Mouse (Mus musculus) MEL (cell line): ENCODE data around the gene Msi2. TPM values are rescaled to one million over a fixed set of nuclear protein-coding genes. Genes with fewer than 3 reads are reported as not detected.

Experiments used
- DNase-seq: peaks from one replicate; pipeline ENCODE4 v3.0.0; 2011; ENCODE audit warnings: low read depth, low spot score
- H3K27ac ChIP-seq: 2 replicates; pipeline ENCODE4 v1.5.1; 2012; ENCODE audit warnings: low read depth, mild to moderate bottlenecking, control low read depth, low read length, moderate library complexity; ENCODE audit not compliant: control insufficient read depth
- H3K27me3 ChIP-seq, 2 experiments: fragments of 150-350 bp in 1 of 2; sonication (generic) in 1 of 2; 2 replicates each; pipeline ENCODE4 v1.6.1; 2012; ENCODE audit warnings: low read length in 2 of 2, mild to moderate bottlenecking in 2 of 2, improper control_type of control experiment in 1 of 2, moderate library complexity in 1 of 2; ENCODE audit not compliant: insufficient read depth in 2 of 2, control insufficient read depth in 1 of 2
- H3K36me3 ChIP-seq, 2 experiments: 2 replicates each; pipeline ENCODE4 v1.6.1; 2012 to 2014; ENCODE audit warnings: low read length in 2 of 2, improper control_type of control experiment in 1 of 2, inconsistent platforms in 1 of 2, mild to moderate bottlenecking in 1 of 2; ENCODE audit not compliant: insufficient read depth in 2 of 2, control insufficient read depth in 1 of 2
- H3K4me1 ChIP-seq, 2 experiments: fragments of 150-350 bp in 1 of 2; sonication (generic) in 1 of 2; 2 replicates each; pipeline ENCODE4 v1.6.1; 2012; ENCODE audit warnings: low read length in 2 of 2, improper control_type of control experiment in 1 of 2, mild to moderate bottlenecking in 1 of 2; ENCODE audit not compliant: insufficient read depth in 2 of 2, control insufficient read depth in 1 of 2
- H3K4me3 ChIP-seq, 2 experiments: fragments of 150-350 bp in 1 of 2; sonication (generic) in 1 of 2; 2 replicates each; pipeline ENCODE4 v1.5.1; 2012; ENCODE audit warnings: low read depth in 2 of 2, low read length in 2 of 2, mild to moderate bottlenecking in 2 of 2, moderate library complexity in 2 of 2, control low read depth in 1 of 2, improper control_type of control experiment in 1 of 2; ENCODE audit not compliant: control insufficient read depth in 1 of 2, insufficient read depth in 1 of 2
- H3K79me2 ChIP-seq: 2 replicates; pipeline ENCODE4 v1.6.1; 2012; ENCODE audit warnings: mild to moderate bottlenecking, low read length, moderate library complexity; ENCODE audit not compliant: control insufficient read depth, poor library complexity, insufficient read depth
- H3K9ac ChIP-seq: 2 replicates; pipeline ENCODE4 v1.6.1; 2012; ENCODE audit warnings: low read depth, mild to moderate bottlenecking, control low read depth, low read length, moderate library complexity; ENCODE audit not compliant: control insufficient read depth, poor library complexity, severe bottlenecking
- H3K9me3 ChIP-seq: fragments of 150-350 bp; sonication (generic); replicated peaks from 2 replicates; pipeline ENCODE4 v1.6.1; 2012; ENCODE audit warnings: mild to moderate bottlenecking, low read length, improper control_type of control experiment, moderate library complexity; ENCODE audit not compliant: insufficient read depth
- BHLHE40 ChIP-seq: IDR thresholded peaks from 2 replicates; pipeline ENCODE4 v1.6.1; 2012; ENCODE audit warnings: low read depth, mild to moderate bottlenecking, inconsistent platforms, low read length, improper control_type of control experiment, borderline replicate concordance
- CHD1 ChIP-seq: IDR thresholded peaks from 2 replicates; pipeline ENCODE4 v1.6.1; 2012; ENCODE audit warnings: low read depth, mild to moderate bottlenecking, inconsistent platforms, low read length, improper control_type of control experiment
- E2F4 ChIP-seq: IDR thresholded peaks from 2 replicates; pipeline ENCODE4 v1.6.1; 2011; ENCODE audit warnings: low read depth, low read length, improper control_type of control experiment, borderline replicate concordance
- ELF1 ChIP-seq: IDR thresholded peaks from 2 replicates; pipeline ENCODE4 v1.6.1; 2014; ENCODE audit warnings: low read depth, mild to moderate bottlenecking, inconsistent platforms, low read length, improper control_type of control experiment, moderate library complexity
- ETS1 ChIP-seq: IDR thresholded peaks from 2 replicates; pipeline ENCODE4 v1.6.1; 2012; ENCODE audit warnings: low read depth, mild to moderate bottlenecking, inconsistent platforms, low read length, improper control_type of control experiment, moderate library complexity
- GATA1 ChIP-seq: IDR thresholded peaks from 2 replicates; pipeline ENCODE4 v1.6.1; 2011; ENCODE audit warnings: low read depth, low read length, improper control_type of control experiment
- HCFC1 ChIP-seq: IDR thresholded peaks from 2 replicates; pipeline ENCODE4 v1.6.1; 2012; ENCODE audit warnings: low read depth, mild to moderate bottlenecking, inconsistent platforms, low read length, improper control_type of control experiment, moderate library complexity
- JUND ChIP-seq: IDR thresholded peaks from 2 replicates; pipeline ENCODE4 v1.6.1; 2011; ENCODE audit warnings: low read depth, mild to moderate bottlenecking, improper control_type of control experiment, low read length
- KAT2A ChIP-seq: conservative IDR thresholded peaks from 2 replicates; pipeline ENCODE4 v1.6.1; 2012; ENCODE audit warnings: low read depth, low read length, improper control_type of control experiment, inconsistent platforms
- MAFK ChIP-seq: IDR thresholded peaks from 2 replicates; pipeline ENCODE4 v1.6.1; 2011; ENCODE audit warnings: low read depth, mild to moderate bottlenecking, low read length, improper control_type of control experiment, borderline replicate concordance
- MAX ChIP-seq: IDR thresholded peaks from 2 replicates; pipeline ENCODE4 v1.6.1; 2011; ENCODE audit warnings: low read length, improper control_type of control experiment
- MAZ ChIP-seq: IDR thresholded peaks from 2 replicates; pipeline ENCODE4 v1.6.1; 2012; ENCODE audit warnings: low read depth, mild to moderate bottlenecking, inconsistent platforms, low read length, improper control_type of control experiment
- MXI1 ChIP-seq: IDR thresholded peaks from 2 replicates; pipeline ENCODE4 v1.6.1; 2011; ENCODE audit warnings: mild to moderate bottlenecking, low read depth, low read length, improper control_type of control experiment
- MYC ChIP-seq: IDR thresholded peaks from 2 replicates; pipeline ENCODE4 v1.6.1; 2011; ENCODE audit warnings: low read depth, mild to moderate bottlenecking, low read length, improper control_type of control experiment, moderate library complexity
- NELFE ChIP-seq: IDR thresholded peaks from 2 replicates; pipeline ENCODE4 v1.6.1; 2011; ENCODE audit warnings: low read depth, low read length, improper control_type of control experiment
- NRF1 ChIP-seq: IDR thresholded peaks from 2 replicates; pipeline ENCODE4 v1.6.1; 2014; ENCODE audit warnings: low read depth, mild to moderate bottlenecking, inconsistent platforms, low read length, improper control_type of control experiment, moderate library complexity; ENCODE audit not compliant: poor library complexity, insufficient read depth, severe bottlenecking
- POLR2A ChIP-seq, 2 experiments: IDR thresholded peaks; 2 replicates each; pipeline ENCODE4 v1.6.1; 2011 to 2012; ENCODE audit warnings: low read length in 2 of 2, mild to moderate bottlenecking in 2 of 2, control low read depth in 1 of 2, improper control_type of control experiment in 1 of 2, low read depth in 1 of 2, moderate library complexity in 1 of 2; ENCODE audit not compliant: control insufficient read depth in 1 of 2, insufficient read depth in 1 of 2, poor library complexity in 1 of 2
- POLR2AphosphoS2 ChIP-seq: IDR thresholded peaks from 2 replicates; pipeline ENCODE4 v1.6.1; 2011; ENCODE audit warnings: low read length, improper control_type of control experiment
- RAD21 ChIP-seq: IDR thresholded peaks from 2 replicates; pipeline ENCODE4 v1.6.1; 2011; ENCODE audit warnings: mild to moderate bottlenecking, low read depth, low read length, improper control_type of control experiment
- RCOR1 ChIP-seq: IDR thresholded peaks from 2 replicates; pipeline ENCODE4 v1.6.1; 2012; ENCODE audit warnings: low read depth, mild to moderate bottlenecking, inconsistent platforms, low read length, improper control_type of control experiment
- SIN3A ChIP-seq: IDR thresholded peaks from 2 replicates; pipeline ENCODE4 v1.6.1; 2012; ENCODE audit warnings: low read length, improper control_type of control experiment, inconsistent platforms
- TAL1 ChIP-seq: IDR thresholded peaks from 2 replicates; pipeline ENCODE4 v1.6.1; 2012; ENCODE audit warnings: mild to moderate bottlenecking, inconsistent platforms, low read length, moderate library complexity, mixed read lengths
- TBP ChIP-seq: IDR thresholded peaks from 2 replicates; pipeline ENCODE4 v1.8.0; 2011; ENCODE audit warnings: low read depth, low read length, improper control_type of control experiment
- TCF12 ChIP-seq: IDR thresholded peaks from 2 replicates; pipeline ENCODE4 v1.6.1; 2014; ENCODE audit warnings: low read depth, mild to moderate bottlenecking, inconsistent platforms, low read length, improper control_type of control experiment, moderate library complexity
- ZC3H11A ChIP-seq: IDR thresholded peaks from 2 replicates; pipeline ENCODE4 v1.6.1; 2012; ENCODE audit warnings: low read depth, mild to moderate bottlenecking, inconsistent platforms, low read length, improper control_type of control experiment
- ZMIZ1 ChIP-seq: IDR thresholded peaks from 2 replicates; pipeline ENCODE4 v1.6.1; 2012; ENCODE audit warnings: low read depth, mild to moderate bottlenecking, inconsistent platforms, low read length, improper control_type of control experiment, moderate library complexity
- polyA plus RNA-seq, 2 experiments: library from polyadenylated mRNA; stranded (reverse) in 1 of 2; unstranded in 1 of 2; fragments of >175 nt in 1 of 2; fragments of >200 nt in 1 of 2; gene quantifications; 2 replicates each; pipeline versions ENCODE4 v1.2.1 to v1.2.4; 2012; ENCODE audit warnings: low replicate concordance in 2 of 2, low read depth in 1 of 2; ENCODE audit not compliant: insufficient read length in 2 of 2, insufficient read depth in 1 of 2, missing spikeins in 1 of 2
- total RNA-seq: library from RNA; depleted of rRNA; stranded (reverse); fragments of 300-350 nt; gene quantifications from 2 replicates; pipeline ENCODE4 v1.2.3, GENCODE M21; 2012

Gene Msi2
- total and polyA plus RNA-seq, 3 experiments = 16.2 to 29.7 TPM; not detected in 1

DNA sequence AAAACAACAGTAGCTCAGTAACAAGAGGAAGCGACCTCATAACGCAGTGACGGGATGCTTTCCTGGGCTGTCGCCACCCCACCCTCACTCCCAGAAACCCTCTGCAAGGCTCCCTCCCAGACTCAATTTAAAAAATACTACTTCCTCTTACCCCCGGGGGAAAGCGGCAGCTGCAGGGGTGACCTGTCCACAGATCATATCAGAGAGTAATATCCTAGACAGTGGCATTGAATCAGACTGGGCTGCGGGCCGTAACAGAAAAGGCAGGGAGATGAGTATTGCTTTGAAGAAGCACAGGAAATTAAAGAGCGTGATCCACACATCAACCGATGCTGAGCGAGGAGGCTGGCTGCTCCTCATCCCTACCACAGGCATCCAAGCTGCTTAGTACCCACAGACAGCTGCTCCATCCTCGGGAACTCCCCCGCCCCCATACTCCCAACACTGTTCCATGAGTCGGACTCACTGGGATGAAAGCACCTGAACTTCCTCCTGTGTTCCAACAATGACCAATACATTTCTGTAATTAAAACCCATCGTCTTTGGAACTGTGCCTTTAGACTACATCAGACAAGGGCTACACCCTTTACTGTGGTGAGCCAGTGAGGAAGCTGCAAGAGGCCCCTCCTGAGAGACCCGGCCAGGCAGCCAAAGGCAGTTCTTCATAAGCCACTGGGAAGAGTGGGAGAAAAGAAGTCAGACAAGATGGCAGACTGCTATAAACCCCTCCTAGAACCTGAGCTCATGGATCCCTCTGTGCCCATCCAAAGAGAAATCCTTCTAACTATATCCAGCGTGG lies 118.8 kb downstream of the Msi2 start:
- Histone ChIP-seq H3K27ac (peak overlapping the region; percentile 90), H3K4me1 (peaks cover 35 to 52% of the 10 kb centered on the region in 2 experiments), H3K36me3 (peaks cover 0 to 44% of the 10 kb centered on the region in 2 experiments; a peak in 2 of 4 replicates), H3K9ac (peak overlapping the region; percentile 67), H3K4me3 (peak overlapping the region; percentile 26 to 35), H3K79me2 (no peaks in the 10 kb centered on the region), H3K27me3 (no peaks in the 10 kb centered on the region), H3K9me3 (no peaks in the 10 kb centered on the region)
- TF ChIP-seq ETS1 = peak; percentile 76
- peak; percentile 19; the same call in 1 of the 2 replicates for TF ChIP-seq SIN3A
- peak; percentile 46; the same call in 1 of the 2 replicates for TF ChIP-seq MXI1
- peak; percentile 31 for TF ChIP-seq MAX
- 0 out of 2 replicates have a peak, but pooled peaks have one; percentile 8 for TF ChIP-seq MYC
- TF ChIP-seq CHD1 = peak; percentile 74; the same call in 1 of the 2 replicates
- no peak for TF ChIP-seq NRF1
- no peak for TF ChIP-seq TAL1
- no peak; the same call in 1 of the 2 replicates for TF ChIP-seq POLR2AphosphoS2
- TF ChIP-seq TCF12 = peak; percentile 73
- peak; percentile 22; the same call in 1 of the 2 replicates for TF ChIP-seq RCOR1
- TF ChIP-seq TBP = peak; percentile 59; the same call in 1 of the 2 replicates
- TF ChIP-seq MAFK = no peak
- TF ChIP-seq BHLHE40 = 0 out of 2 replicates have a peak, but pooled peaks have one; percentile 31
- 0 out of 2 replicates have a peak, but pooled peaks have one; percentile 6 for TF ChIP-seq ELF1
- TF ChIP-seq POLR2A (IDR thresholded peaks at IDR 0.05; ENCODE audit: control insufficient read depth in 1 of 2, insufficient read depth in 1 of 2, low read depth in 1 of 2, low read length in 2 of 2, poor library complexity in 1 of 2) = peak in 1 of 2 experiments; percentile 50; a peak in 2 of 4 replicates
- TF ChIP-seq GATA1 = peak; percentile 39; the same call in 1 of the 2 replicates
- peak; percentile 52; the same call in 1 of the 2 replicates for TF ChIP-seq NELFE
- TF ChIP-seq KAT2A = 0 out of 2 replicates have a peak, but pooled peaks have one; percentile 13
- TF ChIP-seq JUND = no peak
- no peak for TF ChIP-seq E2F4
- TF ChIP-seq ZMIZ1 = peak; percentile 44; the same call in 1 of the 2 replicates
- no peak for TF ChIP-seq ZC3H11A
- peak; percentile 59 for TF ChIP-seq MAZ
- peak; percentile 68; the same call in 1 of the 2 replicates for TF ChIP-seq HCFC1
- TF ChIP-seq RAD21 = no peak
- peak; percentile 93 for DNase-seq
